Mouse (Mus musculus) ES-Bruce4 (cell line): Measurements from ENCODE around the gene 4931408C20Rik. TPM values are rescaled to one million over a fixed set of nuclear protein-coding genes. Genes with fewer than 3 reads are reported as not detected.

Experiments
- H3K27ac ChIP-seq: 2 replicates; pipeline ENCODE4 v1.5.1; 2012; ENCODE audit warnings: low read length, inconsistent platforms; ENCODE audit not compliant: insufficient read depth
- H3K27me3 ChIP-seq: 2 replicates; pipeline ENCODE4 v1.6.1; 2012; ENCODE audit warnings: mild to moderate bottlenecking, low read length, inconsistent platforms; ENCODE audit not compliant: control insufficient read depth, poor library complexity, insufficient read depth, severe bottlenecking
- H3K36me3 ChIP-seq: 2 replicates; pipeline ENCODE4 v1.6.1; 2012; ENCODE audit warnings: inconsistent platforms, mild to moderate bottlenecking, low read length, moderate library complexity; ENCODE audit not compliant: control insufficient read depth, poor library complexity, insufficient read depth, severe bottlenecking
- H3K4me1 ChIP-seq: one replicate; pipeline ENCODE4 v1.8.1; 2011; ENCODE audit warnings: low read length; ENCODE audit not compliant: control insufficient read depth, insufficient read depth
- H3K4me3 ChIP-seq: 2 replicates; pipeline ENCODE4 v1.5.1; 2011; ENCODE audit warnings: low read depth, mild to moderate bottlenecking, low read length
- H3K9ac ChIP-seq: 2 replicates; pipeline ENCODE4 v1.6.1; 2012; ENCODE audit warnings: low read depth, mild to moderate bottlenecking, inconsistent platforms; ENCODE audit not compliant: poor library complexity, severe bottlenecking
- H3K9me3 ChIP-seq: replicated peaks from 2 replicates; pipeline ENCODE4 v1.6.1; 2012; ENCODE audit warnings: mild to moderate bottlenecking, low read length, inconsistent platforms; ENCODE audit not compliant: control insufficient read depth, poor library complexity, insufficient read depth, severe bottlenecking
- CTCF ChIP-seq: IDR thresholded peaks from one replicate; pipeline ENCODE4 v1.8.1; 2011; ENCODE audit warnings: low read depth, low read length
- EP300 ChIP-seq: IDR thresholded peaks from 2 replicates; pipeline ENCODE4 v1.6.1; 2011; ENCODE audit warnings: low read depth, low read length; ENCODE audit not compliant: insufficient read depth
- POLR2A ChIP-seq: IDR thresholded peaks from one replicate; pipeline ENCODE4 v1.8.1; 2011; ENCODE audit warnings: low read length; ENCODE audit not compliant: insufficient read depth
- polyA plus RNA-seq: library from polyadenylated mRNA; stranded (reverse); fragments of >200 nt; gene quantifications from 2 replicates; pipeline ENCODE4 v1.2.4, GENCODE M21; 2011; ENCODE audit warnings: low read depth; ENCODE audit not compliant: missing spikeins, insufficient read depth, insufficient read length

4931408C20Rik gene
- not detected in 2 replicates for polyA plus RNA-seq

GRCm38 (mm10) chr1:26686842-26687760, at the start of gene 4931408C20Rik:
Gene 4931408C20Rik, minus strand, starts transcription at chr1:26687460.
- TF ChIP-seq EP300 (no peak), CTCF (no peak), POLR2A (no peak)
- H3K27me3 ChIP-seq: peaks cover 4% of the 10 kb centered on the region

DNA sequence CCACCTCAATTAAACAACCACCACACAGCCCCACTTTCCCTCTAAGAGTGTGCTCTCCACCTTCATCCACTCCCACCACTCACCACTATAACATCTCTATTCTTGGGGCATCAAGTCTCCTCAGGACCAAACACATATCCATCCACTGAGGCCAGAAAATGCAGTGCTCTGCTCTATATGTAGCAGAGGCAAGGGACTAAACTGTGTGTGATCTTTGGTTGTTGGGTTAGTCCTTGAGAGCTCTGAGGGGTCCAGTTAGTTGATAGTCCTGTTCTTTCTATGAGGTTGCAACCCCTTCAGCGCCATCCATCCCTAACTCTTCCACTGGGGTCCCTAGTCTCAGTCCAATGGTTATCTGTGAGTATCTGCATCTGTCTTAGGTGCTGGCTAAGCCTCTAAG, 666 bp upstream of the 4931408C20Rik start:
- TF ChIP-seq EP300 (no peak), CTCF (no peak), POLR2A (no peak)
- Histone ChIP-seq H3K4me1 (no peaks in the 10 kb centered on the region), H3K27me3 (peaks cover 4% of the 10 kb centered on the region)

More at GRCm38 (mm10) chr1:26686842-26687760, at the start of gene 4931408C20Rik:
- H3K9ac ChIP-seq: no peak within 1 kb of the TSS
- no peak within 1 kb of the TSS for H3K4me3 ChIP-seq
- H3K36me3 ChIP-seq: no peaks in the 10 kb centered on the region
- H3K4me1 ChIP-seq: no peaks in the 10 kb centered on the region
- peaks cover 2% of the 10 kb centered on the region; the same call in 1 of the 2 replicates for H3K9me3 ChIP-seq
- no peak within 1 kb of the TSS for H3K27ac ChIP-seq

DNA sequence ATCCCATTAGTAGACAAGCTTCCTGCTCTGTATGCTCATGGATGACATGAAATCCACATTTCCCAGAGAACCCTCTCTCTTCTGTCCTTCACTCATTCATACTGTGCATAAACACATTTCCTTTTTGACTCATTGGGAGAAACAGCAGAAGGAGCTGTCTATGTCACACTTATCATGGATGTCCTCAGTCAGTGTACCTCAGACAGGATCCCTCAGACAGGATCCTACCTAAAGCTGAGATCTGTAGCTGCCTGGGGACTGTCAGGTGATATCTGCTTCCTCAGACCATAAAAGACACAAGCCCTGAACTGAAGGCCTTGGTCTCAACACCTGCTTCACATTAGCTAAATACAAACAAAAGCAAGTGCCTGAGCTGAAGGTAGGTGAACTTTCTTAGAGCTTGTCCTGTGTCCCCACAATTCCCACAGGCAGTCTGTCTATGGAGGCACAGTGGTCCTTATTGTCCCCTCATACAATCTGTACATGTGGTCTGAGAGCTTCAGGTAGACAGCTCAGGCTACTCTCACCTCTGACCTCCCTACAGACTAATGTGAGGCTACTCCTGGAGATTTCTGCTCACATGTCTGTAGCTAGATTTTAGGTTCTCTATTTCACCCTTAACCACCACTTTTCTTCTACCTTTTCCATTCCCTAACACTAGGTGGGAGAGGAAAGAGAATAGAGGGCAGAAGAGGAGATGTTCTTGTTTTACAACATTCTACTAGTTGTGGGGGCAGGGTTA, 1.1 kb downstream of the 4931408C20Rik start:
- Histone ChIP-seq H3K36me3 (no peaks in the 10 kb centered on the region), H3K9me3 (peaks cover 2% of the 10 kb centered on the region; the same call in 1 of the 2 replicates)
- TF ChIP-seq POLR2A (no peak), EP300 (no peak), CTCF (no peak)

More for the DNA sequence above, 666 bp upstream of the 4931408C20Rik start:
- Histone ChIP-seq H3K9me3 (peaks cover 2% of the 10 kb centered on the region; the same call in 1 of the 2 replicates), H3K36me3 (no peaks in the 10 kb centered on the region), H3K9ac (no peak overlapping the region), H3K27ac (no peak overlapping the region), H3K4me3 (no peak overlapping the region)

GRCm38 (mm10) chr1:26685383-26685782, 1.9 kb downstream of the 4931408C20Rik start:
- H3K27ac ChIP-seq: no peak overlapping the region
- peaks cover 4% of the 10 kb centered on the region for H3K27me3 ChIP-seq
- H3K4me3 ChIP-seq: no peak overlapping the region
- no peak overlapping the region for H3K9ac ChIP-seq
- H3K9me3 ChIP-seq: peaks cover 2% of the 10 kb centered on the region; the same call in 1 of the 2 replicates
- no peak for TF ChIP-seq POLR2A
- no peak for TF ChIP-seq EP300
- TF ChIP-seq CTCF: no peak
- H3K36me3 ChIP-seq: no peaks in the 10 kb centered on the region
- H3K4me1 ChIP-seq: no peaks in the 10 kb centered on the region

More for the DNA sequence above, 1.1 kb downstream of the 4931408C20Rik start:
- Histone ChIP-seq H3K4me1 (no peaks in the 10 kb centered on the region), H3K27me3 (peaks cover 4% of the 10 kb centered on the region), H3K4me3 (no peak overlapping the region), H3K9ac (no peak overlapping the region), H3K27ac (no peak overlapping the region)

GRCm38 (mm10) chr1:26649704-26650388, 37.4 kb downstream of the 4931408C20Rik start:
- no peak overlapping the region for H3K9ac ChIP-seq
- TF ChIP-seq CTCF: no peak
- no peak for TF ChIP-seq POLR2A
- no peak for TF ChIP-seq EP300
- H3K27ac ChIP-seq: no peak overlapping the region
- no peaks in the 10 kb centered on the region for H3K27me3 ChIP-seq
- no peak overlapping the region for H3K4me3 ChIP-seq
- no peaks in the 10 kb centered on the region for H3K4me1 ChIP-seq
- H3K36me3 ChIP-seq: no peaks in the 10 kb centered on the region
- no peaks in the 10 kb centered on the region for H3K9me3 ChIP-seq
